9 mouse cellular contexts compared by ENCODE assay signal in genomic region chr13:30530761-30531160, GRCm38 (mm10). TPM values are rescaled to one million over a fixed set of nuclear protein-coding genes. Genes with fewer than 3 reads are reported as not detected.
DNase-seq lines count a peak whose midpoint lies in the region; ATAC-seq and TF ChIP-seq lines count a peak whose summit lies in the region.
"Had no signal": no experiment of that assay in that cellular context is flagged by ENCODE, and none has a peak within 500 bp of the region (broad histone marks: within the 10 kb centered on the region; RNA-seq: fewer than 3 reads in every experiment).

No protein-coding gene starts in this region.

- TF ChIP-seq CTCF in kidney, adult 2 months (conservative IDR thresholded peaks at IDR 0.05; ENCODE audit: insufficient read depth, insufficient read length, low read depth, low read length) = peak; percentile 82

- TF ChIP-seq POLR2A in kidney, adult 2 months (IDR thresholded peaks at IDR 0.05; ENCODE audit: low read depth, low read length) = no peak

- 11% methylated on average over 5 of the region's 5 CpGs for WGBS in kidney, adult 2 months
- WGBS in kidney, embryonic 14.5 days = 6% methylated on average over 5 of the region's 5 CpGs
- WGBS in midbrain, embryonic 11.5 days = 11% methylated on average over 5 of the region's 5 CpGs

- no peaks in the 10 kb centered on the region for H3K36me3 ChIP-seq in kidney, adult 2 months (ENCODE audit: control insufficient read depth, insufficient read depth, low read length)
- no peaks in the 10 kb centered on the region for H3K36me3 ChIP-seq in kidney, embryonic 14.5 days (ENCODE audit: control insufficient read depth, insufficient read depth, low read length)
- no peaks in the 10 kb centered on the region for H3K36me3 ChIP-seq in midbrain, embryonic 11.5 days (ENCODE audit: control insufficient read depth, insufficient read depth, low read length)
- no peaks in the 10 kb centered on the region for H3K36me3 ChIP-seq in splenic B cell, adult 2 months (ENCODE audit: control insufficient read depth, insufficient read depth, low read length, poor library complexity, severe bottlenecking)
- H3K36me3 ChIP-seq: stomach, embryonic 15.5 days had no signal

- no peaks in the 10 kb centered on the region for H3K27me3 ChIP-seq in kidney, adult 2 months (replicated peaks; ENCODE audit: control insufficient read depth, insufficient read depth, low read length)
- H3K27me3 ChIP-seq in kidney, embryonic 14.5 days (ENCODE audit: control insufficient read depth, insufficient read depth, low read length) = no peaks in the 10 kb centered on the region
- no peaks in the 10 kb centered on the region for H3K27me3 ChIP-seq in midbrain, embryonic 11.5 days (ENCODE audit: control insufficient read depth, insufficient read depth, low read length)
- no peaks in the 10 kb centered on the region for H3K27me3 ChIP-seq in splenic B cell, adult 2 months (ENCODE audit: control insufficient read depth, insufficient read depth, low read length, poor library complexity, severe bottlenecking)
- H3K27me3 ChIP-seq: stomach, embryonic 15.5 days had no signal

- ATAC-seq in kidney, embryonic 14.5 days (ENCODE audit: low FRiP score, low TSS enrichment) = no peak
- peak; percentile 59; the same call in 1 of the 2 replicates for ATAC-seq in midbrain, embryonic 11.5 days (ENCODE audit: low FRiP score)

- H3K27ac ChIP-seq in kidney, adult 2 months (ENCODE audit: insufficient read depth, low read depth, low read length) = no peak overlapping the region
- H3K27ac ChIP-seq in kidney, embryonic 14.5 days (ENCODE audit: low read depth, low read length) = no peak overlapping the region
- H3K27ac ChIP-seq in midbrain, embryonic 11.5 days (ENCODE audit: low read depth, low read length) = no peak overlapping the region
- H3K27ac ChIP-seq: stomach, embryonic 15.5 days had no signal

- H3K9ac ChIP-seq in kidney, embryonic 14.5 days (ENCODE audit: low read depth, low read length) = no peak overlapping the region
- no peak overlapping the region for H3K9ac ChIP-seq in midbrain, embryonic 11.5 days (ENCODE audit: low read length)
- H3K9ac ChIP-seq: stomach, embryonic 15.5 days had no signal

- H3K4me2 ChIP-seq in kidney, embryonic 14.5 days (replicated peaks; ENCODE audit: low read depth, low read length) = no peak overlapping the region
- no peak overlapping the region for H3K4me2 ChIP-seq in midbrain, embryonic 11.5 days
- H3K4me2 ChIP-seq: stomach, embryonic 15.5 days had no signal

- H3K4me3 ChIP-seq in kidney, adult 2 months (ENCODE audit: insufficient read depth, low read depth, low read length) = no peak overlapping the region
- H3K4me3 ChIP-seq in kidney, embryonic 14.5 days (ENCODE audit: low read length) = no peak overlapping the region
- no peak overlapping the region for H3K4me3 ChIP-seq in midbrain, embryonic 11.5 days (ENCODE audit: low read depth, low read length)
- H3K4me3 ChIP-seq: stomach, embryonic 15.5 days had no signal

- intact Hi-C loops in heart, postnatal 14 days (cut with DNase I) = loop anchor here (2.0 kb wide), 2 partner anchors 26 to 258 kb away; no protein-coding TSS in a partner anchor

- H3K9me3 ChIP-seq in kidney, embryonic 14.5 days (ENCODE audit: control insufficient read depth, low read length) = no peaks in the 10 kb centered on the region
- no peaks in the 10 kb centered on the region for H3K9me3 ChIP-seq in midbrain, embryonic 11.5 days (ENCODE audit: control insufficient read depth, low read length)
- H3K9me3 ChIP-seq: stomach, embryonic 15.5 days had no signal

- H3K4me1 ChIP-seq in kidney, adult 2 months (ENCODE audit: control insufficient read depth, insufficient read depth, low read length) = no peaks in the 10 kb centered on the region
- no peaks in the 10 kb centered on the region for H3K4me1 ChIP-seq in kidney, embryonic 14.5 days (ENCODE audit: control insufficient read depth, insufficient read depth, low read length)
- no peaks in the 10 kb centered on the region for H3K4me1 ChIP-seq in midbrain, embryonic 11.5 days (ENCODE audit: control insufficient read depth, insufficient read depth, low read length)
- H3K4me1 ChIP-seq: stomach, embryonic 15.5 days had no signal

- peak; percentile 64 for DNase-seq in kidney, adult 2 months
- DNase-seq in adipocyte (ENCODE audit: low spot score) = peak; percentile 81
- peak; percentile 91 for DNase-seq in embryo, embryonic 10.5 days (ENCODE audit: low spot score)
- peak; percentile 53 to 80 for DNase-seq in heart, postnatal 14 days
- DNase-seq in layer of hippocampus, postnatal 14 days (ENCODE audit: low spot score in 2 of 2) = peak; percentile 60 to 78
- DNase-seq in midbrain, embryonic 11.5 days (ENCODE audit: low spot score, missing footprints) = peak; percentile 95
- peak; percentile 61 for DNase-seq in splenic B cell, adult 2 months (ENCODE audit: low read depth, low spot score)

RNA-seq across cellular contexts. Expression of gene Uqcrfs1, which starts 14.4 kb away (rescaled TPM):
- 441 and 479 TPM in 2 replicates for polyA plus RNA-seq in kidney, adult 2 months (2012; rRNA removed)
- polyA plus RNA-seq in kidney, embryonic 14.5 days (2014; fragmentation: Nextera tagmentation; extraction: Ambion mirVana) = 264 and 276 TPM in 2 replicates
- total RNA-seq in heart, postnatal 14 days (2021) = 1,000 to 10,000 TPM; 1,063 to 1,094 TPM
- 100 to 1,000 TPM; 183 to 185 TPM for total RNA-seq in layer of hippocampus, postnatal 14 days (2021)
- polyA plus RNA-seq in midbrain, embryonic 11.5 days (2014; fragmentation: Nextera tagmentation; extraction: Ambion mirVana) = 273 and 277 TPM in 2 replicates
